Mouse (Mus musculus) megakaryocyte progenitor cell, adult 5-6 weeks (primary cell): ENCODE data around the gene Sowahd. TPM values are rescaled to one million over a fixed set of nuclear protein-coding genes. Genes with fewer than 3 reads are reported as not detected.
A peak's percentile ranks its signal among the peaks of the same experiment; 100 is the strongest.
"Not testable (repeated sequence)": the region's sequence is repeated elsewhere in the genome, so short reads cannot be mapped to it uniquely, and the experiment has no call there.

Experiments used
- ATAC-seq: replicated peaks from 2 replicates; pipeline ENCODE4 v1.8.0; 2016; ENCODE audit warnings: mild to moderate bottlenecking, moderate TSS enrichment, inconsistent platforms; ENCODE audit not compliant: poor library complexity
- total RNA-seq, 2 experiments: library from RNA; stranded (forward) in 1 of 2; stranded (reverse) in 1 of 2; fragments of 157-497, 149-512 nt in 1 of 2; fragments of 200-1000 nt in 1 of 2; gene quantifications; 2 replicates each; pipeline versions ENCODE4 v1.2.3 to v1.2.4; 2015 to 2017

The Sowahd gene
- total RNA-seq (2015) (0.12 and 0.25 TPM in 2 replicates), total RNA-seq (2017) (1.00 and 3.4 TPM in 2 replicates)

DNA sequence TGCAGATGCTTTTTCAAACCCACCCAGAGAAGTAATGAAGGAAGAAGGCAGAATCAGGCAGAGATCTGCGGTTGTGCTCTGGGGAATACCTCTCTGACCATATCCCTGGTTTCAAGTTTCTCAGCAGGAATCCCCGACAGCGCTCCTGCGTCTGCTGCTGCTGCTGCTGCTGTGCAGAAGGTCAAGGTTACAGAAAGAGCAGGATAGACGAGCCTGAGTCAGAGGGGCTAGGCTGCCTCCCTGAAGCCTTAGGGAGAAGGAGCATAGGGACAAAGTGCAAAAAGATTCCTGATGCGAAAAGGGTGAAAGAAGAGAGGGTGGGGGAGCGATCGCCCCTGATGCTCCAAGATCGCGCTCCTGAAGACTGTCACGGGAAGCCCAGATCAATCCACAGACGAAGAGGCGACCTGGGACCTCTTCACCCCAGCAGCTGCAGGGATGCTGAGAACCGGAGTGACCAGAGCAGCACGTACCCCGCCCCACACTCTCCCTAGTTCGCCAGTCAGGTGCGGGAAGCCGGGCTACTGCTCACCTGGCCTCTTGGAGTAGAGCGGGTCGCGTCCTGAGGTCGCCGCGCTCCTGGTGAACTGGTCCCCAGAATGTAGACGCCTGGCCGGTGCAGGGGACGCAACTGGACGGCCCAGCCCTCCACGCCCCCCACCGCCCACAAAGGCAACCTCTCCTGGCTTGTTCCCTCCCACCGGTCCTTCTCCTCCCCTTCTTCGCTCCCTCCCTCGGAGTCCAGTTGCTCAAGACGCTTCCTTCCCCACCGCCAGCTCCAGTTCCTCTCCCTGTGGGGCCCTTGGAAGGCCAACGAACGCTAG is at the start of gene Sowahd:
Gene Sowahd (plus strand): TSS at position 780 of the 824 bp plus-strand sequence.
- peak; percentile 79 for ATAC-seq

GRCm38 (mm10) chrX:37013870-37014269 is 34.8 kb upstream of the Sowahd start:
- no peak for ATAC-seq

DNA sequence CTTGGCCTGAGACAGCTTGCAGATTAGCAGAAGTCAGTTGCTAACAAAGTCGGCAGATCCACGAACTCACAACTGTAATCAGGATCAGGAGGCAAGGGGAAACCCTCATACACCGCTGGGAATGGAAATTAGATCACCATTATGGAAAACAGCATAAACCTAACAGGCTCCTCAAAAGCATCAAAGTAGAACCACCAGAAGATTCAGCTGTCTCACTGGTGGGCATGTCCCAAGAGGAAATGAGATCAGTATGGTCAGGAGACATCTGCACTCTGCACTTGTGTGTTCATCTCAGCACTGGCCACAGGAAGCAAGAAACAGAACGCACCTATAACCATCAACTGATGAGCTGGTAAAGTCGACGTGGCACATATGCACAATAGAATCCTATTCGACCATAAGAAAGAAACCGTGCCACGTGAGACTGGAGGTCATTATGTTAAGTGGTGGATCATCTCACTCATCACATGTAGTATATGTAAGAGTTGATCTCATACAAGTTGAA is 30.4 kb upstream of the Sowahd start:
- peak; percentile 37; the same call in 1 of the 2 replicates for ATAC-seq

DNA sequence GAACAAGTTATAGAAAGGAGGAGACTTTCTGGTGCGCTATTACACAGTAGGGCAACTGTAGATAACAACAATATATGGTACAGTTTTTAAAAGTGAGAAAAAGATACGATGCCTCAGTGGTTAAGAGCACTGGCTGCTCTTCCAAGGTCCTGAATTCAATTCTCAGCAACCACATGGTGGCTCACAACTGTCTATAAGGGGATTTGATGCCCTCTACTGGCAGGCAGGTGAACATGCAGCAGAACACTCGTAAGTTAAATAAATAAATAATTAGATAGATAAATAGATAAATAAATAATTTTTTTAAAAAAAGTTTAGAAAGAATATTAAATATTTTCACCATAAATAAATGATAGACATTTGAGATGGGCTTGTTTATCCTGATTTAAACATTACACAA is 29.6 kb upstream of the Sowahd start:
- no peak for ATAC-seq

GRCm38 (mm10) chrX:37022690-37023089 is 26.0 kb upstream of the Sowahd start:
- peak; percentile 83 for ATAC-seq

DNA sequence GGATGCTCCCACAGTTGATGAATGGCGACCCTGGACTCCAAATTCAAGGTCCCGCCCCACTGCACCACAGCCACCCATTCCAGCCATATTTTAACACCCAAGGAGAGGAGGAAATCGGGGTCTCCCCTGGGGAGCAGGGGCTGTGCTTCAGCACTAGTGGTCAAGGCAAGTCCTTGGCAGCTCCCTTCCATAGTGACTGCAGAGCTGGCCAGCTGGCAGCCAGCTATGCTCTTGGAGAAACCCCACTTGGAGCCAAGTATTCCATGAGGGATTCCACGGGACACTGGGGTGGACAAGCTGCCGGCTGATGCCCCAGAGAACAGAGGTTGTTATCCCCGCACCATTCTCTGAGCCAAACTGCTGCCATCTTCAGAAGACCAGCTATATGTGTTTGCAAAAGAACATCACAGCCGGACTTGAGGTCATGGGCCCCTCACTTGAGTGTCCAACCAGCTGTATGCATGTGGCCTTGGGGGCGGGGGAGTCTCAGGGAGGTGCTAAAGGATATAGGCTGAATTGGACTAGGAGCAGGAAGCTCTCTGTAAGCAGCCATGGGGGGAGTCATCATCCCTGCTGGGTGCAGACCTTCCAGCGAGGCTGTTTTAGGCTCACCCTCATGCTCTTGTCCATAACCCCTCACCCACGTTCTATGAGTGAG is 24.9 kb upstream of the Sowahd start:
- ATAC-seq, result no peak

GRCm38 (mm10) chrX:37028378-37028777 is 20.3 kb upstream of the Sowahd start:
- no peak for ATAC-seq

GRCm38 (mm10) chrX:37042726-37043125 is 5.9 kb upstream of the Sowahd start:
- peak; percentile 50 for ATAC-seq

GRCm38 (mm10) chrX:37048890-37049823 is 512 bp downstream of the Sowahd start:
- peak; percentile 27 for ATAC-seq

GRCm38 (mm10) chrX:37063902-37064301 is 15.3 kb downstream of the Sowahd start:
- ATAC-seq, result peak; percentile 60

DNA sequence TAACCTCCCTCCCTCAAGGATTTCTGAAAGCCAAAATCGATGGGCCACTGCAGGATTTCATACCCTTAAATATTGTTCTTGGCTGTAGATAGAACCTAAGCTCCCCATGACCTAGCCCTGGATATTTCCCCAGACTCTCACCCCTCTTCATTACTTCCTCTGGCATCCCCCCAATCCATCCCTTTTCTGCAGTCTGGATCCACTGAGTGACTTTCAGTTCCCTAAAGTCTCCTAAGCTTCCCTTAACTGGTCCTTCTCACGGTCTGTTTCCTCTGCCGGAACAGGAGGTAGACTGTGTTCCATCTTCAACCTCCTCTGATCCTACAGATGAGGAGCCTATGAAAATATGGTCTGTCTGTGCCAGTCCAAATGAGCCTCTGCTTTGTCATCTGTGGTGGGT is 18.7 kb downstream of the Sowahd start:
- ATAC-seq, result peak; percentile 78

GRCm38 (mm10) chrX:37068766-37069165 is 20.1 kb downstream of the Sowahd start:
- ATAC-seq, result peak; percentile 50

GRCm38 (mm10) chrX:37074262-37074892 is 25.7 kb downstream of the Sowahd start:
- peak; percentile 85 for ATAC-seq

DNA sequence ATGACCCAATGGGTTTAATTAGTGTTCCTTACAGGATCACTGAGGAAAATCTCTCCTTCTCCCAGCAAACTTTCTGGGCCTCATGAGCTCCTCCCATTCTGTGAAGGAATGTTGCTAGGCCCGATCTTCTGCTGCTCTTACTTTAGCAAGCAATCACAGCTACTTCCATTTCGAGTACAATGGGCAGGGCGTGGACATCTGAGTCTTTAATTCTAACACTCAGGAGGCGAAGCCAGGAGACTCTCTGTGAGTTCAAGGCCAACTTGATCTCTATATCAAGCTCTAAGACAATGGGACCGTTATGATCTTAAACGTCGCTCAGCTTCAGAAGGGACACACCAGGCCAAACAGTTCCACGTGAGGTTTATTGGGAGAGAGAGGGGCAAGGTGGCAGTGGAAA is 28.0 kb downstream of the Sowahd start:
- ATAC-seq, result no peak

DNA sequence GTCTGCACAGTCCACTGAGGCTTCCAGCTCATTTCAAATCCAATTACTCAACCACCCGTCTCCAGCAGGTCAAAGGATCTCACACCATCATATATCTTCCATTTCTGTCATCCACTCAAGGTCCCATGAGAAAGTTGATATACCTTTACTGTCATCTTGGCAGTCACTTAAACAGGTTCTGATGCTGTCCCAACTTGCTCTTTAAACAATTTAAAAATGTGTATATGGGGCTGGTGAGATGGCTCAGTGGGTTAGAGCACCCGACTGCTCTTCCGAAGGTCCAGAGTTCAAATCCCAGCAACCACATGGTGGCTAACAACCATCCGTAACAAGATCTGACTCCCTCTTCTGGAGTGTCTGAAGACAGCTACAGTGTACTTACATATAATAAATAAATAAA is 31.7 kb downstream of the Sowahd start:
- not testable (repeated sequence) for ATAC-seq

- ATAC-seq, result no peak
Measured at GRCm38 (mm10) chrX:37081194-37081593, 32.5 kb downstream of the Sowahd start.

DNA sequence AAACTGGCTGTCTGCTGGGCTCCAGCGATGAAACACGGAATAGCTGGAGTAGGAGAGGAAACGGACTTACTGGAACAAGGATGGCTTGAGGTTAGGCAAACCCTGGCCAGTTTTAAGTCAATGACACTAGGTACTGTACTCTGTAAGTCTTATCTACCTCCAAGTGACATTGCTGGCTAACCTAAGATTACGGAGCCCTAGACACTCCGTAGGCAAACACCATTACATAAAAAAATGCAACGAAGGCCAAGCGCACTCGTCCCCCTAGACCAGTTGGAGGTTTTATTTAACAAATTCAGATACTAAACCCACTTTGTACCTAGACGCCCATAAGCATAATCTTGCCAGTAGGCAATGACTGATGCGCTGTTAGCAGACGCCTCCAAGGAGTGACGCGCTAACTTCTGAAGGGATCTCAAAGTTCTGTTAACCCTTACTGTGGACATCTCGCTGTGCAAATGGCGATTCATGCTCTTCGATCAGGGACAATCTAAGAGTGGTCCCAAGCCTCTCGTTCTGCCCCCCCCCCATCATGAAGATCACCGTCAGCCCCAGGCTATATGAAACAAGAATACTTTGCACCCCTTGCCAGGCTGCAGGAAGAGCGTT is 35.8 kb downstream of the Sowahd start:
- 0 out of 2 replicates have a peak, but pooled peaks have one; percentile 9 for ATAC-seq

DNA sequence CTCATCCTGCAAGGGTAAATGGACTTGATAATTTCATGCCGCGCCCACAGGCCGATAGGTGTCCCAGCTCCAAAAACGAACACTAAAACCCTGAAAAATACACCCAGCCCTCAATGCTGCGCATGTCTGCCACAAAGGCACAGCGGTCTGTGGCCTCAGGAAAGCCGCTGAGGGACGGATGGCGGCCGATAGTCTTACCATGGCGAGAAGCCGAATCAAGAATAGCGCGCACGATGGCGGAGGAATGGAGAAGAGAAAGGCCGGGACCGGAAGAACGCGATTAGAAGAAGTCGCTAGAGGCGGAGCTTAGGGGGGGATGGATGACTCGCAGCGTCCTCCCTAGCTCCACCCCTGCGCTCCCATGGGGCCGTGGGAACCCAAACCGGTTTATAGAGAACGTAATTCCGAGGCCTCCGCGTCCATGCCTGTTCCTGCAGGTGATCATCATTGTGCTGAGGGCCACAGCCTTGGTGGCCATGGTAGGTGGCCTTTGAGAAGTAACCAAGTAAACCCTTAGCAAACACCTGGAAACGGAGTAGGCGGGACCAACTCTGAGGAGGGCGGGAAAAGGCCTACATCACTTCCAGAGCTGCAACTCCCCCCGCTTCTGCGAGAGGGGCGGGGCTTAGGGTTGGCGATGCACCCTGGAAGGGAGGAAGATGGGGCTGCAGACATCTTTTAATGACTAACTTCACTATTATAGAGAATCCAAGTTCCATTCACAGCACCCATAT is 36.4 kb downstream of the Sowahd start, which contains the start of gene Rpl39:
Gene Rpl39 (minus strand): TSS at position 476 of the 734 bp plus-strand sequence.
- ATAC-seq, result peak; percentile 89

DNA sequence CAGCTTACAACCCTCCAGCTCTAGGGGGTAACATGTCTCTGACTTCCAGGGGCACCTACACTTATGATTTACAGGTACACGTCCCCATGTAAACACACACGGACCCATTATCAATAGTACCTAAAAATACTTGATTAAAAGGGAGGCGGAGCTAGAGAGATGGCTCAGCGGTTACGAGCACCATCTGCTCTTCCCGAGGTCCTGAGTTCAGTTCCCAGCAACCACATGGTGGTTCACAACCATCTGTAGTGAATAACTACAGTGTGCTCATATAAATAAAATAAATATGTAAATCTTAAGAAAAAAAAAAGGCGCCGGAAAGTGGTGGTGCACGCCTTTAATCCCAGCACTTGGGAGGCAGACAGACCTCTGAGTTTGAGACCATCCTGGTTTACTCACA is 37.0 kb downstream of the Sowahd start:
- peak; percentile 14; the same call in 1 of the 2 replicates for ATAC-seq
